8 mouse cellular contexts compared by ENCODE assay signal in the genomic region with DNA sequence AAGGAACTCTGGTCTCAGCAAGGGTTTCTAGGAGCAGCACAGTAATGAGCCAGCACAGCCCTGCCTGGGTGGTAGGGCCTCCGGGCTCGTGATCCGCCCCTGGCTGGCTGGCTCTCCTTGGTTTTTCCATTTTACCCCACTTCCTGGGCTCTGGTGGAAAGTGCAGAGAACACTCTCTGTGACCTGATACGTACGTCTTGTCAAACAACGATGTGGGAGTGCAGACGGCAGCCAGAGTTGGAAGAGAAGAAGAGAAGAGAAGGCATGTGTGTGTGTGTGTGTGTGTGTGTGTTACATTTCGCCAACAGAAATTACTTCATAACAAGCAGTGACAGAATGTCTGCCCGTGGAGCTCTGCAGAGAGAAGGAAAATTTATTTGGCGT.
DNase-seq lines count a peak whose midpoint lies in the region; ATAC-seq and TF ChIP-seq lines count a peak whose summit lies in the region.

No protein-coding gene starts in this region.

- ATAC-seq in liver, embryonic 11.5 days (replicated peaks; ENCODE audit: low FRiP score), result no peak; the same call in 1 of the 2 replicates

- H3K36me3 ChIP-seq in liver, embryonic 11.5 days (ENCODE audit: control insufficient read depth, insufficient read depth, low read length), result no peaks in the 10 kb centered on the region
- no peaks in the 10 kb centered on the region for H3K36me3 ChIP-seq in megakaryocyte, embryonic 14.5 days (replicated peaks; ENCODE audit: low read length)

- H3K9ac ChIP-seq in liver, embryonic 11.5 days (ENCODE audit: low read depth, low read length), result no peak overlapping the region

- H3K4me1 ChIP-seq in liver, embryonic 11.5 days (replicated peaks; ENCODE audit: control insufficient read depth, insufficient read depth, low read length), result peaks cover 4% of the 10 kb centered on the region; the same call in 1 of the 2 replicates
- H3K4me1 ChIP-seq in megakaryocyte, embryonic 14.5 days, result peaks cover 11% of the 10 kb centered on the region

- H3K9me3 ChIP-seq in liver, embryonic 11.5 days (ENCODE audit: control insufficient read depth, low read length), result no peaks in the 10 kb centered on the region
- no peaks in the 10 kb centered on the region for H3K9me3 ChIP-seq in megakaryocyte, embryonic 14.5 days

- intact Hi-C loops in left cerebral cortex, postnatal 10 days (cut with DNase I), result no loop called here
- intact Hi-C loops in left cerebral cortex, adult 2 months (cut with DNase I), result no loop called here
- intact Hi-C loops in left cerebral cortex, postnatal 4 days (cut with DNase I), result no loop called here

- 42% methylated on average over 10 of the region's 10 CpGs for WGBS in liver, embryonic 11.5 days

- peak overlapping the region; percentile 32; the same call in 1 of the 2 replicates for H3K27ac ChIP-seq in liver, embryonic 11.5 days (ENCODE audit: low read depth, low read length)
- no peak overlapping the region for H3K27ac ChIP-seq in left cerebral cortex, adult 2 months

- no peaks in the 10 kb centered on the region for H3K27me3 ChIP-seq in liver, embryonic 11.5 days (replicated peaks; ENCODE audit: control insufficient read depth, insufficient read depth, low read length)
- no peaks in the 10 kb centered on the region for H3K27me3 ChIP-seq in megakaryocyte, embryonic 14.5 days (replicated peaks)

- H3K4me2 ChIP-seq in liver, embryonic 11.5 days, result 0 out of 2 replicates have a peak overlapping the region, but pooled peaks have one; percentile 7

- no peak overlapping the region for H3K4me3 ChIP-seq in liver, embryonic 11.5 days (ENCODE audit: low read depth, low read length)
- peak overlapping the region; percentile 28 for H3K4me3 ChIP-seq in megakaryocyte, embryonic 14.5 days (replicated peaks)
- H3K4me3 ChIP-seq in left cerebral cortex, adult 2 months, result no peak overlapping the region

- no peak for TF ChIP-seq CTCF in left cerebral cortex, adult 2 months (IDR thresholded peaks at IDR 0.05)

- no peak for DNase-seq in liver, embryonic 11.5 days (ENCODE audit: low spot score)
- no peak for DNase-seq in liver
- peak; percentile 64 for DNase-seq in forelimb bud, embryonic 11.5 days (ENCODE audit: low read depth, low spot score)
- DNase-seq in kidney, adult 9 months, result peak; percentile 72
- no peak for DNase-seq in left cerebral cortex, postnatal 10 days (ENCODE audit: extremely low spot score in 1 of 2, low spot score in 2 of 2)
- no peak for DNase-seq in left cerebral cortex, adult 2 months (ENCODE audit: extremely low spot score in 1 of 2, low spot score in 2 of 2)
- DNase-seq in left cerebral cortex, postnatal 4 days, result no peak

Comparison
In these comparisons a context has a peak if more than half of its experiments do, and no peak if none do; other contexts are left out.
1. DNase-seq: peak in forelimb bud, embryonic 11.5 days (single experiment) and kidney, adult 9 months (single experiment); none in liver, embryonic 11.5 days (single experiment), liver (single experiment), left cerebral cortex, postnatal 10 days (0 of 2), left cerebral cortex, adult 2 months (0 of 2) and left cerebral cortex, postnatal 4 days (single experiment).